Mouse (Mus musculus): Measurements from ENCODE around the gene Ube4a. TPM values are rescaled to one million over a fixed set of nuclear protein-coding genes. Genes with fewer than 3 reads are reported as not detected.

The Ube4a gene
- polyA plus RNA-seq, 1 experiment from 2014 or later: 15.1 TPM

DNA sequence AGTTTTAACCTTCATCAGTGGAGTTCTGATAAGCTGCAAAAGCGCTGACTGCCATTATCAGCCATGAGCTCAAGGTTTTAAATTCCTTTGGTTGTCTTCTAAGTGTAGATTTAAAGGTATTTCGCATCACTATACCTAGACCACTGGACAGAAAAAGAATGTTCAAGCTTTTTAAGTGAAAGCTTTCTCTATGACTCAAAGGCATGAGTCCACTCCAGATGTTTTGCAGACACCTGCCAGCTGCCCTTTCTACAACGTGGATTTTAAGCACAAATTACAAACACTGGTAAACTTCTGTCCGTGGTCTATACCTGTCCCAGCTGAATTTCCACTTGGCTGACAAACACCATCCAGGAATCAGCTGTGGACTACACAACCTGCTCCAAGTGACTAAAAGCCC is 29.6 kb upstream of the Ube4a start:
- no peaks in the 10 kb centered on the region for H3K36me3 ChIP-seq
- 61% methylated on average over 4 of the region's 4 CpGs for WGBS (ENCODE audit: insufficient replicate concordance)
- H3K4me2 ChIP-seq: no peak overlapping the region
- no peak for ATAC-seq
- H3K4me1 ChIP-seq: no peaks in the 10 kb centered on the region
- H3K9me3 ChIP-seq (replicated peaks): no peaks in the 10 kb centered on the region
- peaks cover 19% of the 10 kb centered on the region for H3K27me3 ChIP-seq (replicated peaks)
- H3K9ac ChIP-seq: no peak overlapping the region
- H3K4me3 ChIP-seq: no peak overlapping the region
- no peak overlapping the region for H3K27ac ChIP-seq

DNA sequence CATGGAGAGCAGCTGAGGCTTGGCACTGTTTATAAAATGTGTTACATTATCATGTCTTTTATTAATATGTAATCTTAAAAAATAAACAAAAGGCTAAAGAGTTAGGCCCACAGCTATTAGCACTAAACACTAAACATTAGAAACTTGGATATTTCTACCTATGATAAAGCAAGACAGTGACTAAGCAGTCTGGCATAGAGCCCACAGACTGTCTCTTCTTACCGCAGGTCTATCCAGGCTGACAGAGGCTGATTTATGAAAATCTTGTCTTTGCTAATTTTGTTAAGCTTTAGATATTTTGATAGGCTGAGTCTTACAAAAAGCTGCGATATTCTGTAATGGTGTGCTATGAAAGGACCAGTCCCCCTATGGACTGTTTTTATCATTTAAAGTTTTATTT is 27.9 kb upstream of the Ube4a start:
- no peak for ATAC-seq
- 77% methylated on average over 2 of the region's 2 CpGs for WGBS (ENCODE audit: insufficient replicate concordance)
- no peaks in the 10 kb centered on the region for H3K9me3 ChIP-seq (replicated peaks)

DNA sequence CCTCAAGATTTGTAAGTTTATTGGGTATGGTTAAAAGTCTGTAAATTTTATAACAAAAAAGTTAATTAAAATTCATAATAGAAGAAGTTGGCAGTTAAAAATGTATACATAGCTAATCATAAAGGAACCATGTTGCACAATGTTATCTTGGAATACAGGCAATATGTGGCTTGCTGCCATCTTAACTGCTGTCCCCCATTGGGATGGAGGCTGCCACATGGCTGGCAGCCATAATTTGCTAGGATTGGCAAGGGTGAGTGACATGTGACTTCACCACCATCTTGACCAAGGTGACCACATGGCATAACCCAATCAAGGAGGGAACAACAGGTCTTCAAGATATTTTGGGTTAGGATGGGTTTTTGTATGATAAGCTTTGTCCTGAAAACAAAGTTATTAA is 26.9 kb upstream of the Ube4a start:
- Histone ChIP-seq H3K27me3 (replicated peaks) (no peaks in the 10 kb centered on the region), H3K9ac (no peak overlapping the region), H3K27ac (no peak overlapping the region), H3K4me3 (no peak overlapping the region), H3K4me2 (no peak overlapping the region), H3K36me3 (no peaks in the 10 kb centered on the region), H3K4me1 (no peaks in the 10 kb centered on the region), H3K9me3 (replicated peaks) (no peaks in the 10 kb centered on the region)
- no peak for ATAC-seq

More for the DNA sequence above, 27.9 kb upstream of the Ube4a start:
- Histone ChIP-seq H3K9ac (no peak overlapping the region), H3K4me1 (no peaks in the 10 kb centered on the region), H3K36me3 (no peaks in the 10 kb centered on the region), H3K27me3 (replicated peaks) (peaks cover 5% of the 10 kb centered on the region; the same call in 1 of the 2 replicates), H3K4me2 (no peak overlapping the region), H3K4me3 (no peak overlapping the region), H3K27ac (no peak overlapping the region)

DNA sequence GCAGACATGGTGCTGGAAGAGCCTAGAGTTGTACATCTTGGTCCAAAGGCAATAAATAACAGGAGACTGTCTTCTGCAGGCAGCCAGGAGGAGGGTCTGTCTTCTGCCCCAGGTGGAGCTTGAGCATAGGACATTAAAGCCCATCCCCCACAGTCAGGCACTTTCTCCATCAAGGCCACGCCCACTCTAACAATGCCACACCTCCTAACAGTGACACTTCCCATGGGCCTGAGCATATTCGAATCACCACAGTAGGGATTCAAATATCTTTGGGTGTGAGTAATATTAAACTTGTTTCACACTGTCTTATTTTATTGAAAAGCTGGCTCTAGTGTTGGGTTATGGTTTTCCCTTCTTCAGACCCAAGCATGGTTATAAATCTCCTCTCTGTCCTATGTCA is 26.4 kb upstream of the Ube4a start:
- Histone ChIP-seq H3K27me3 (replicated peaks) (no peaks in the 10 kb centered on the region), H3K27ac (no peak overlapping the region), H3K36me3 (no peaks in the 10 kb centered on the region), H3K4me2 (no peak overlapping the region), H3K4me1 (no peaks in the 10 kb centered on the region), H3K9me3 (replicated peaks) (no peaks in the 10 kb centered on the region), H3K9ac (no peak overlapping the region), H3K4me3 (no peak overlapping the region)
- 55% methylated on average over 2 of the region's 2 CpGs for WGBS (ENCODE audit: insufficient replicate concordance)
- no peak for ATAC-seq

DNA sequence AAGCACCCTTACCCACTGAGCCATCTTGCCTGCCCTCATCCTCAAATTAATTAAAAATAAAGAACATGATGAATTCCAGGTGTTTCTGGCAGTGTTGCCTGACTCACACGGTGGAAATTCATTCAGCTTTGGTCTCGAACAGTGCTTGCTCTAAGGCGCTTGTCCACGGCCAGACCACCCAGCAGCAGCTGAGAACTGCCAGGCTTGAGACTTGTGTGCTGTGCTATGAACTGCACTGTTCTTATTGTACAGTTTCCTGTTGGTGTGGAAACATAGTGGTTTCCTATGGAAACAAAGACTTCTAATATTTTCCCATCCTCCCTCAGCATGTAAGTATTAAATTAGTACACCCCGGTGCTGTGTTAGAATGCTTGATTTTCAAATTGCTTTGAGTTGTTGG is 21.6 kb upstream of the Ube4a start:
- no peaks in the 10 kb centered on the region for H3K9me3 ChIP-seq (replicated peaks)
- peaks cover 5% of the 10 kb centered on the region; the same call in 1 of the 2 replicates for H3K4me1 ChIP-seq
- no peaks in the 10 kb centered on the region for H3K36me3 ChIP-seq
- H3K27ac ChIP-seq: no peak overlapping the region
- no peak for ATAC-seq
- peak overlapping the region; percentile 53 for H3K4me2 ChIP-seq
- no peak overlapping the region for H3K4me3 ChIP-seq
- 0 out of 2 replicates have a peak, but pooled peaks cover 6% of the 10 kb centered on the region for H3K27me3 ChIP-seq (replicated peaks)
- no peak overlapping the region for H3K9ac ChIP-seq
- WGBS (ENCODE audit: insufficient replicate concordance): 47% methylated on average over 5 of the region's 5 CpGs

DNA sequence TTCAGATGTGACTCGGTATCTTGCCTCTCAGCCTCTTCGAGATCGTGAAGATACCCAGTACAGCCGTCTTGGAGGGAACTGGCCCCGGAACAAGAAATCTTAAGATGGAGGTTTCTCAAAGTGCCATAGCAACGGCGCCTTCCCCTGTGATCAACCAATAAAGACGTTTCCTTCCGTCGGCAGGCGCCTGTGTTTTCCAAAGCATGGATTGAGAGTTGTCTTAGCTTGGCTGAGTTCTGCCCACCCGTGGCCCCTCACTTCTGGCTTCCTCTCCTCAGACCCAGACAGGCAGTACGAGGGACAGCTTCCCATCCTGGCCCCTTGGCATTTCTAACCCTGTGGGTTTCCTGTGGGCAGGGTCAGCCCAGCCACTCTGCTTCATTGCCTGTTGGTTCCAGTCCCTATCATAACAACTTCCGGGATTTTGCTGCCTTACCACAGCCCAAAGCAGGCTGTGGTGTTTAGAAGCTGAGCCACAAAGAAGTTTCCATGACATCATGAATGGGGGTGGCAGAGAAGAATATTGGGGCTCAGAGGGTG is 20.9 kb upstream of the Ube4a start:
- WGBS (ENCODE audit: insufficient replicate concordance): 13% methylated on average over 14 of the region's 14 CpGs
- no peak overlapping the region for H3K9ac ChIP-seq
- H3K27ac ChIP-seq: no peak overlapping the region
- H3K27me3 ChIP-seq (replicated peaks): 0 out of 2 replicates have a peak, but pooled peaks cover 6% of the 10 kb centered on the region
- no peaks in the 10 kb centered on the region for H3K36me3 ChIP-seq
- H3K4me2 ChIP-seq: peak overlapping the region; percentile 53
- H3K4me1 ChIP-seq: peaks cover 5% of the 10 kb centered on the region; the same call in 1 of the 2 replicates
- no peaks in the 10 kb centered on the region for H3K9me3 ChIP-seq (replicated peaks)
- peak overlapping the region; percentile 5; the same call in 1 of the 2 replicates for H3K4me3 ChIP-seq
- peak; percentile 62; the same call in 1 of the 2 replicates for ATAC-seq

DNA sequence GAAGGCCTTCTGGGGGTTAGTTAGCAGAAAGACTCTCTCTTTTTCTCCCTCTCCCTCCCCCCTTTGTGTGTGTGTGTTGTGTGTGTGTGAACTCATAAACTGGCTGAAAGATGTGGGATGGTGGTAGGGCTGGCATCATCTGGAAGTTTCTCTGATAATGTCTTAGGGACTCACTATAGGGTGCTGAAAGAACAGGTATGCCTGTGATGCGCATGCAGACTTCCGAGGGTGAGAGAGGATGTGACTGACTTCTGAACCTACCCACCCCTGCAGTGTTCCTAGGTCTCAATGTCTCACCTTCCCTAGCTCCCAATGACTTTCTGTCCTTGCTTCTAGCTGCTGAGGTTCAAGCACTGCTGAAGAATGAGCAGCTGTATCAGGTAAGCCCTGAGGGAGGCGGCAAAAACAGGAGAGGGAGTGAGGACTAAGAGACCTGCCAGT is 20.3 kb upstream of the Ube4a start:
- H3K27me3 ChIP-seq (replicated peaks): 0 out of 2 replicates have a peak, but pooled peaks cover 6% of the 10 kb centered on the region
- no peak overlapping the region for H3K27ac ChIP-seq
- 67% methylated on average over 3 of the region's 3 CpGs for WGBS (ENCODE audit: insufficient replicate concordance)
- peaks cover 5% of the 10 kb centered on the region; the same call in 1 of the 2 replicates for H3K4me1 ChIP-seq
- H3K9me3 ChIP-seq (replicated peaks): no peaks in the 10 kb centered on the region
- no peak overlapping the region for H3K9ac ChIP-seq
- peak overlapping the region; percentile 53 for H3K4me2 ChIP-seq
- ATAC-seq: no peak
- H3K36me3 ChIP-seq: no peaks in the 10 kb centered on the region
- H3K4me3 ChIP-seq: peak overlapping the region; percentile 5; the same call in 1 of the 2 replicates

DNA sequence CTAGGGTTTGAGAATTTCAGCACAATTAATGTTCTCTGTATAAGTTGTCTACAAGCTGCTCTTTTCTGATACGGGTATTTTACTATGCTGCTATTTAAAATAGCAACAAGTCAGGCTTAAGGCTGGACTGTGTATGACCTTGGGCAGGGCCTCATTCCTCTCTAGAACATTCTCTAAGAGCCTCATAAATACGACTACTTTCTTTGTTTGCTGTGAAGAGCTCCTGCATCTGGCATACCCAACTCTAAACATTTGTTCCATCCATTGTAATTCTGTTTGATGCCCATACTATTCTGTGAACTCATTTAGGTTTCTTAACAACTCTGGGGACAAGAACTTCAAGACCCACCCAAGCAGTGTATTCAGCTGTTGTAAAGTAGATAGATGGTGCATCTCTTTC is 17.6 kb upstream of the Ube4a start:
- peaks cover 18% of the 10 kb centered on the region; the same call in 1 of the 2 replicates for H3K27me3 ChIP-seq (replicated peaks)
- ATAC-seq: no peak
- 57% methylated on average over 2 of the region's 2 CpGs for WGBS (ENCODE audit: insufficient replicate concordance)
- no peak overlapping the region for H3K4me3 ChIP-seq
- H3K4me1 ChIP-seq: peaks cover 14% of the 10 kb centered on the region
- H3K9me3 ChIP-seq (replicated peaks): no peaks in the 10 kb centered on the region
- H3K27ac ChIP-seq: no peak overlapping the region
- no peaks in the 10 kb centered on the region for H3K36me3 ChIP-seq
- H3K9ac ChIP-seq: no peak overlapping the region
- H3K4me2 ChIP-seq: no peak overlapping the region

DNA sequence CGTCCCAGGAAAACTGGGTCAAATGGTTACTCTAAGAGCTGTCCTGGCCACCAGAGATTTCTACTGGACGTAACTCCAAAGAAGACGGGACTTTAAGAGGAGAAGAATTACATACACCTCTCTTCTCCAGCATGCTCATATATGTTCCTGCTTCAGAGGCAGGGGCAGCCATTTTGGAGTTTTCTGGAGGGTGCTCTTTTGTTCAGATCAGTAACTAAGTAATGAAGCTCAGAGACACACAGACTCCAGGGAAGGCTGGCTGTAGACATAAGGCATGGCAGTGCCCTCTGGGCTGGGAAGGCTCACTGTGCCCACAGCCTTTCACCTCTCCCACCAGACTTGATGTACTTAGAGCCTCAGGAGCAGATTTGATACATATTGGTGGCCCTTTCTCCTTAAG is 17.1 kb upstream of the Ube4a start:
- Histone ChIP-seq H3K4me1 (peaks cover 14% of the 10 kb centered on the region), H3K4me3 (no peak overlapping the region), H3K36me3 (no peaks in the 10 kb centered on the region), H3K27me3 (replicated peaks) (peaks cover 22% of the 10 kb centered on the region), H3K9ac (no peak overlapping the region), H3K4me2 (no peak overlapping the region), H3K27ac (no peak overlapping the region), H3K9me3 (replicated peaks) (no peaks in the 10 kb centered on the region)
- 66% methylated on average over 3 of the region's 3 CpGs for WGBS (ENCODE audit: insufficient replicate concordance)
- ATAC-seq: no peak

DNA sequence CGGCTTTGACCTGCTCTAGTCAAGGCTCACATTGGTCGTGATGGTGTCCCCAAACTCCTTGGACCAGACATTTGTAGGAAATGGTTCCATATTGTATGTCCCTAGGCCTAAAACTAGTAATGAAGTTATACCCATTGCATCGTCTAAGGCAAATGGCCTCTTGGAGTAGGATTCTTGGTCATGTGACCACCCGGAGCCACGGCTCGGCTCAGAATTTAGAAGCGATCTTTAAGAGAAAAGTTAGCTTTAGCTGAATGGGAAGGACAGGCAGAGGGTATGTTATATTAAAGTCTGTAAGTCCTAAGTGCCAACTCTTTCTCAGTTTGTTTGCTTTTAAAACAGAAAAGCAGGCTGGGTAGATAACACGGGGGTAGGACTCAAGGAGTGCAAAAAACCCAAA is 16.7 kb upstream of the Ube4a start:
- Histone ChIP-seq H3K9me3 (replicated peaks) (no peaks in the 10 kb centered on the region), H3K27me3 (replicated peaks) (peaks cover 26% of the 10 kb centered on the region)
- no peak for ATAC-seq

DNA sequence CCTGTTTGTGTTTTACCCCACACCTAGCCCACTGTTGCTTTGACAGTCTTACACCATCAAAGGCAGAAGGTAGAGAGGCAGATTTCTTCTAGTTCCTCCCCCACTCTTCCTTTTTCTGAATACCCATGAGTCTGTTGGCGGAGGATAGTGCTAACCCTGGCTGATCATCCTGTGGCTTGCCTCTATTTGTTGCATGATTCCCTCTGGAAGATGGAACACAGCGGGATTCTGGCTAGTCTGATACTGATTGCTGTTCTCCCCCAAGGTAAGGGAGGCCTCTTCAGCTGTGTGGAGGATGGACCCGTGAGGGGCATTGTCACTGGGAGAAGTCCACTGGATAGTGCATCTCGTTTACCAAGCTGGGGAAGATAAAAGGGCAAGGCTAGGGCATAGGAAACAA is 16.3 kb upstream of the Ube4a start, which contains the start of gene Cd3d:
Gene Cd3d (plus strand): TSS at position 111 of the 400 bp plus-strand sequence.
- no peaks in the 10 kb centered on the region for H3K36me3 ChIP-seq
- no peaks in the 10 kb centered on the region for H3K9me3 ChIP-seq (replicated peaks)
- no peak for ATAC-seq
- H3K27ac ChIP-seq: no peak within 1 kb of the TSS
- peaks cover 30% of the 10 kb centered on the region for H3K27me3 ChIP-seq (replicated peaks)
- no peak within 1 kb of the TSS for H3K9ac ChIP-seq
- H3K4me3 ChIP-seq: no peak within 1 kb of the TSS
- no peak within 1 kb of the TSS for H3K4me2 ChIP-seq
- peaks cover 14% of the 10 kb centered on the region for H3K4me1 ChIP-seq
- WGBS (ENCODE audit: insufficient replicate concordance): 58% methylated on average over 4 of the region's 4 CpGs

More for the DNA sequence above, 16.7 kb upstream of the Ube4a start:
- Histone ChIP-seq H3K4me3 (no peak overlapping the region), H3K9ac (no peak overlapping the region), H3K4me1 (peaks cover 14% of the 10 kb centered on the region), H3K36me3 (no peaks in the 10 kb centered on the region), H3K4me2 (no peak overlapping the region), H3K27ac (no peak overlapping the region)
- WGBS (ENCODE audit: insufficient replicate concordance): 78% methylated on average over 8 of the region's 8 CpGs

DNA sequence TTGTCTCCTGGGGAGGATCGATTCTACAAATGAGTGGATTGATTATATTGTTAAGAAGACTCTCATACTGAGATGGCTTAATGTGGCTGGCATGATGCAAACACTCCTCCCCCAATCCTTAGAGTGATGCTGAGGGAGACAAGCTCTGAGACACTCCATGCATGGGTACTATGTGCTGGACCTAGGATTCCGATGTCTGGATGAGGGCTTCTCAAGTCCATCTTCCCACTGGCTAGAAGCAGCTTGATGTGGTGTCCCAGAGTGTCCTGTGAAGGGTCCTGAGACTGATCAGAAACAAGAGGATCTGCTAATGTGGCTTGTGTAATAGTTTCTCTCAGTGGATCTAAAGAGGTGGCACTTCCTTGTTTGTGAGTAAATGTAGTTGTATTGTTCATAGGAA is 15.7 kb upstream of the Ube4a start:
- peaks cover 13% of the 10 kb centered on the region for H3K4me1 ChIP-seq
- H3K27me3 ChIP-seq (replicated peaks): peaks cover 36% of the 10 kb centered on the region
- no peak overlapping the region for H3K27ac ChIP-seq
- H3K4me2 ChIP-seq: no peak overlapping the region
- 71% methylated on average over 2 of the region's 2 CpGs for WGBS (ENCODE audit: insufficient replicate concordance)
- no peaks in the 10 kb centered on the region for H3K9me3 ChIP-seq (replicated peaks)
- H3K9ac ChIP-seq: no peak overlapping the region
- no peak overlapping the region for H3K4me3 ChIP-seq
- no peak for ATAC-seq
- no peaks in the 10 kb centered on the region for H3K36me3 ChIP-seq

DNA sequence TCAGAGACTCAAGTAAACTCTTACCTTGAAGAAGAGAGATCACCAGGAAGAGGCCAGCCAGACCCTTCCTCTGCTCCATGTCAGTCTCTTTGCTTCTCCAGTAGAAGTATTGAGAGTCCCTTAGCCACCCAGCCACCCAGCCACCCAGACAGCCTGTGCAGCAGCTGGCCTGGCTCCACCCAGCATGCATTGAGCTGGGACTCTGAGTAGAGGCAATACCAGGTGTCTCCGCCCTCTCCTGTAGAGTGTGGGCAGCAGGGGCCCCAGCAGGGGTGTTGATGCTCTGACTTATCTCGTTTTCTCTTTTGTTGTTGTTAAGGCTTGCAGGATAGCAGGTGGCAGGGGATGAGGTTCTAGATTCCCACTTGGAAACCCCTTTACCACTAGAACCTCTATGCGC is 14.8 kb upstream of the Ube4a start, which contains the start of gene Cd3g:
Gene Cd3g (minus strand): TSS at position 190 of the 400 bp plus-strand sequence.
- ATAC-seq: peak; percentile 77
- H3K4me2 ChIP-seq: no peak within 1 kb of the TSS
- no peaks in the 10 kb centered on the region for H3K36me3 ChIP-seq
- H3K27me3 ChIP-seq (replicated peaks): peaks cover 38% of the 10 kb centered on the region
- H3K9ac ChIP-seq: no peak within 1 kb of the TSS
- no peak within 1 kb of the TSS for H3K27ac ChIP-seq
- WGBS (ENCODE audit: insufficient replicate concordance): 45% methylated on average over 3 of the region's 3 CpGs
- peaks cover 9% of the 10 kb centered on the region for H3K4me1 ChIP-seq
- no peak within 1 kb of the TSS for H3K4me3 ChIP-seq
- no peaks in the 10 kb centered on the region for H3K9me3 ChIP-seq (replicated peaks)

All from liver, embryonic 12.5 days (tissue).